Mouse (Mus musculus) embryonic facial prominence, embryonic 10.5 days (tissue): ENCODE data around the gene Ghr. TPM values are rescaled to one million over a fixed set of nuclear protein-coding genes. Genes with fewer than 3 reads are reported as not detected.

Source experiments
- DNase-seq: peaks from one replicate; pipeline ENCODE4 v3.0.0-alpha.2; 2017; ENCODE audit warnings: low spot score
- H3K27ac ChIP-seq: fragments of 300-500 bp; sonication (generic); replicated peaks from 2 replicates; pipeline ENCODE4 v1.5.1; 2016; ENCODE audit warnings: mild to moderate bottlenecking
- H3K27me3 ChIP-seq: fragments of 300-500 bp; sonication (generic); replicated peaks from 2 replicates; pipeline ENCODE4 v1.6.1; 2016; ENCODE audit warnings: low read depth, mild to moderate bottlenecking; ENCODE audit not compliant: poor library complexity, severe bottlenecking
- H3K36me3 ChIP-seq: fragments of 300-500 bp; sonication (generic); replicated peaks from 2 replicates; pipeline ENCODE4 v1.6.1; 2016; ENCODE audit warnings: mild to moderate bottlenecking, moderate library complexity
- H3K4me1 ChIP-seq: fragments of 300-500 bp; sonication (generic); 2 replicates; pipeline ENCODE4 v1.6.1; 2016
- H3K4me3 ChIP-seq: fragments of 300-500 bp; sonication (generic); 2 replicates; pipeline ENCODE4 v1.5.1; 2016; ENCODE audit warnings: mild to moderate bottlenecking, moderate library complexity
- H3K9me3 ChIP-seq: fragments of 300-500 bp; sonication (generic); 2 replicates; pipeline ENCODE4 v1.6.1; 2016; ENCODE audit warnings: mild to moderate bottlenecking
- WGBS: fragments of 180-500 bp; shearing (Covaris S2); methylation state at CpG from one replicate; pipeline ENCODE4 v1.1.7; 2016; 5-methylcytosine and 5-hydroxymethylcytosine counted together
- polyA plus RNA-seq: library from polyadenylated mRNA; unstranded; fragments of >200 nt; fragmentation: Nextera tagmentation; extraction: Ambion mirVana; gene quantifications from 2 replicates; pipeline ENCODE4 v1.2.1, GENCODE M21; 2016

The Ghr gene
- polyA plus RNA-seq, 1 experiment from 2014 or later = 12.7 TPM

- no peaks in the 10 kb centered on the region for H3K4me1 ChIP-seq
- no peak overlapping the region for H3K27ac ChIP-seq
- no peaks in the 10 kb centered on the region for H3K27me3 ChIP-seq
- no peaks in the 10 kb centered on the region for H3K9me3 ChIP-seq
- WGBS = 82% methylated on average over 1 of the region's 1 CpGs
- DNase-seq = no peak
- no peaks in the 10 kb centered on the region for H3K36me3 ChIP-seq
- H3K4me3 ChIP-seq = no peak overlapping the region
Observed at GRCm38 (mm10) chr15:3295986-3296385, 287.3 kb downstream of the Ghr start.

GRCm38 (mm10) chr15:3293477-3293876, 289.8 kb downstream of the Ghr start:
- Histone ChIP-seq H3K4me3 (no peak overlapping the region), H3K9me3 (no peaks in the 10 kb centered on the region), H3K27ac (no peak overlapping the region), H3K27me3 (no peaks in the 10 kb centered on the region), H3K36me3 (no peaks in the 10 kb centered on the region), H3K4me1 (no peaks in the 10 kb centered on the region)
- no peak for DNase-seq
- 62% methylated on average over 1 of the region's 1 CpGs for WGBS

GRCm38 (mm10) chr15:3290435-3290834, 292.9 kb downstream of the Ghr start:
- DNase-seq = no peak
- no peaks in the 10 kb centered on the region for H3K9me3 ChIP-seq
- H3K27me3 ChIP-seq = no peaks in the 10 kb centered on the region
- H3K36me3 ChIP-seq = no peaks in the 10 kb centered on the region
- 86% methylated on average over 3 of the region's 3 CpGs for WGBS
- H3K4me1 ChIP-seq = no peaks in the 10 kb centered on the region
- no peak overlapping the region for H3K4me3 ChIP-seq
- H3K27ac ChIP-seq = no peak overlapping the region

GRCm38 (mm10) chr15:3286032-3286431, 297.3 kb downstream of the Ghr start:
- Histone ChIP-seq H3K27me3 (no peaks in the 10 kb centered on the region), H3K9me3 (no peaks in the 10 kb centered on the region), H3K4me3 (no peak overlapping the region), H3K4me1 (no peaks in the 10 kb centered on the region), H3K36me3 (no peaks in the 10 kb centered on the region), H3K27ac (no peak overlapping the region)
- DNase-seq = no peak

GRCm38 (mm10) chr15:3281737-3282136, 301.6 kb downstream of the Ghr start:
- 82% methylated on average over 1 of the region's 1 CpGs for whole genome bisulfite sequencing
- H3K27me3 ChIP-seq = no peaks in the 10 kb centered on the region
- H3K36me3 ChIP-seq = peaks cover 15% of the 10 kb centered on the region

GRCm38 (mm10) chr15:3281216-3281615, 302.1 kb downstream of the Ghr start:
- Histone ChIP-seq H3K27me3 (no peaks in the 10 kb centered on the region), H3K4me3 (no peak overlapping the region), H3K9me3 (no peaks in the 10 kb centered on the region), H3K36me3 (peaks cover 15% of the 10 kb centered on the region), H3K4me1 (no peaks in the 10 kb centered on the region), H3K27ac (no peak overlapping the region)
- DNase-seq = no peak

More at GRCm38 (mm10) chr15:3281737-3282136, 301.6 kb downstream of the Ghr start:
- H3K9me3 ChIP-seq = no peaks in the 10 kb centered on the region
- H3K4me1 ChIP-seq = no peaks in the 10 kb centered on the region
- no peak for DNase-seq
- no peak overlapping the region for H3K4me3 ChIP-seq
- no peak overlapping the region for H3K27ac ChIP-seq

GRCm38 (mm10) chr15:3279242-3279641, 304.1 kb downstream of the Ghr start:
- DNase-seq = no peak
- 82% methylated on average over 7 of the region's 7 CpGs for whole genome bisulfite sequencing

GRCm38 (mm10) chr15:3277391-3277790, 305.9 kb downstream of the Ghr start:
- Histone ChIP-seq H3K9me3 (no peaks in the 10 kb centered on the region), H3K4me3 (no peak overlapping the region), H3K4me1 (no peaks in the 10 kb centered on the region), H3K27me3 (no peaks in the 10 kb centered on the region), H3K36me3 (peaks cover 15% of the 10 kb centered on the region), H3K27ac (no peak overlapping the region)
- 91% methylated on average over 2 of the region's 2 CpGs for WGBS
- DNase-seq = no peak

More at GRCm38 (mm10) chr15:3279242-3279641, 304.1 kb downstream of the Ghr start:
- Histone ChIP-seq H3K9me3 (no peaks in the 10 kb centered on the region), H3K27ac (no peak overlapping the region), H3K4me3 (no peak overlapping the region), H3K4me1 (no peaks in the 10 kb centered on the region), H3K27me3 (no peaks in the 10 kb centered on the region), H3K36me3 (peaks cover 15% of the 10 kb centered on the region)

- no peak overlapping the region for H3K27ac ChIP-seq
- WGBS = 64% methylated on average over 1 of the region's 1 CpGs
Observed at GRCm38 (mm10) chr15:3273191-3273590, 310.1 kb downstream of the Ghr start.

GRCm38 (mm10) chr15:3271216-3271615, 312.1 kb downstream of the Ghr start:
- H3K27me3 ChIP-seq = no peaks in the 10 kb centered on the region
- no peak for DNase-seq
- no peaks in the 10 kb centered on the region; the same call in 1 of the 2 replicates for H3K36me3 ChIP-seq
- H3K4me3 ChIP-seq = peak overlapping the region; percentile 52
- H3K4me1 ChIP-seq = peaks cover 22% of the 10 kb centered on the region
- H3K9me3 ChIP-seq = no peaks in the 10 kb centered on the region
- H3K27ac ChIP-seq = peak overlapping the region; percentile 91
- 35% methylated on average over 6 of the region's 6 CpGs for WGBS

More at GRCm38 (mm10) chr15:3273191-3273590, 310.1 kb downstream of the Ghr start:
- no peaks in the 10 kb centered on the region for H3K27me3 ChIP-seq
- no peak overlapping the region for H3K4me3 ChIP-seq
- no peaks in the 10 kb centered on the region for H3K9me3 ChIP-seq
- no peak for DNase-seq
- H3K4me1 ChIP-seq = peaks cover 22% of the 10 kb centered on the region
- peaks cover 9% of the 10 kb centered on the region; the same call in 1 of the 2 replicates for H3K36me3 ChIP-seq

GRCm38 (mm10) chr15:3270646-3271077, 312.6 kb downstream of the Ghr start:
- peak overlapping the region; percentile 52 for H3K4me3 ChIP-seq
- no peaks in the 10 kb centered on the region for H3K9me3 ChIP-seq
- DNase-seq = peak; percentile 66
- peaks cover 22% of the 10 kb centered on the region for H3K4me1 ChIP-seq
- H3K36me3 ChIP-seq = no peaks in the 10 kb centered on the region; the same call in 1 of the 2 replicates
- peak overlapping the region; percentile 91 for H3K27ac ChIP-seq
- no peaks in the 10 kb centered on the region for H3K27me3 ChIP-seq
- WGBS = 4% methylated on average over 12 of the region's 12 CpGs

- H3K9me3 ChIP-seq = no peaks in the 10 kb centered on the region
- 18% methylated on average over 6 of the region's 6 CpGs for WGBS
- no peaks in the 10 kb centered on the region for H3K36me3 ChIP-seq
- peak overlapping the region; percentile 52 for H3K4me3 ChIP-seq
- no peaks in the 10 kb centered on the region for H3K27me3 ChIP-seq
- DNase-seq = peak; percentile 64
- peaks cover 22% of the 10 kb centered on the region for H3K4me1 ChIP-seq
- H3K27ac ChIP-seq = peak overlapping the region; percentile 91
Observed at GRCm38 (mm10) chr15:3269996-3270645, 313.2 kb downstream of the Ghr start.

GRCm38 (mm10) chr15:3269496-3269895, 313.8 kb downstream of the Ghr start:
- DNase-seq = peak; percentile 57
- H3K27ac ChIP-seq = peak overlapping the region; percentile 91
- peaks cover 22% of the 10 kb centered on the region for H3K4me1 ChIP-seq
- H3K4me3 ChIP-seq = no peak overlapping the region
- no peaks in the 10 kb centered on the region for H3K27me3 ChIP-seq
- H3K36me3 ChIP-seq = no peaks in the 10 kb centered on the region
- H3K9me3 ChIP-seq = no peaks in the 10 kb centered on the region
- WGBS = 43% methylated on average over 4 of the region's 4 CpGs
